Mouse (Mus musculus) thymus, adult 2 months (tissue): Measurements from ENCODE around the gene Arid2. TPM values are rescaled to one million over a fixed set of nuclear protein-coding genes. Genes with fewer than 3 reads are reported as not detected.
A peak's percentile ranks its signal among the peaks of the same experiment; 100 is the strongest.

Experiments
- DNase-seq: peaks from one replicate; pipeline ENCODE4 v3.0.0; 2021
- H3K27ac ChIP-seq: fragments of 200-500 bp; 2 replicates; pipeline ENCODE4 v1.5.1; 2012; ENCODE audit warnings: low read length, control low read depth; ENCODE audit not compliant: control insufficient read depth, insufficient read depth
- H3K27me3 ChIP-seq: fragments of 200-500 bp; 2 replicates; pipeline ENCODE4 v1.6.1; 2012; ENCODE audit warnings: mild to moderate bottlenecking, low read length, moderate library complexity, mixed read lengths; ENCODE audit not compliant: control insufficient read depth, insufficient read depth
- H3K36me3 ChIP-seq: fragments of 200-500 bp; 2 replicates; pipeline ENCODE4 v1.6.1; 2012; ENCODE audit warnings: mild to moderate bottlenecking, low read length, moderate library complexity; ENCODE audit not compliant: control insufficient read depth, insufficient read depth
- H3K4me1 ChIP-seq: fragments of 200-500 bp; replicated peaks from 2 replicates; pipeline ENCODE4 v1.6.1; 2012; ENCODE audit warnings: low read length; ENCODE audit not compliant: control insufficient read depth, insufficient read depth
- H3K4me3 ChIP-seq: fragments of 200-500 bp; 2 replicates; pipeline ENCODE4 v1.5.1; 2012; ENCODE audit warnings: mild to moderate bottlenecking, low read length, control low read depth, moderate library complexity; ENCODE audit not compliant: control insufficient read depth, insufficient read depth
- CTCF ChIP-seq: fragments of 200-500 bp; IDR thresholded peaks from 2 replicates; pipeline ENCODE4 v1.5.1; 2012; ENCODE audit warnings: mild to moderate bottlenecking, control low read depth, low read length, moderate library complexity, borderline replicate concordance; ENCODE audit not compliant: control insufficient read depth, poor library complexity, insufficient read depth; ENCODE audit errors: extremely low read depth
- POLR2A ChIP-seq: fragments of 200-500 bp; IDR thresholded peaks from 2 replicates; pipeline ENCODE4 v1.6.1; 2012; ENCODE audit warnings: mild to moderate bottlenecking, low read length, control low read depth, moderate library complexity; ENCODE audit not compliant: control insufficient read depth, poor library complexity, insufficient read depth; ENCODE audit errors: extremely low read depth
- WGBS: fragments of 180-500 bp; shearing (Covaris S2); methylation state at CpG from one replicate; pipeline ENCODE4 v1.1.7; 2018; 5-methylcytosine and 5-hydroxymethylcytosine counted together
- polyA plus RNA-seq: library from polyadenylated mRNA; depleted of rRNA; stranded (reverse); fragments of >200 nt; gene quantifications from 2 replicates; pipeline ENCODE4 v1.2.3, GENCODE M21; 2012

Arid2 gene
- polyA plus RNA-seq, 1 experiment: 70.8 TPM

- no peak for DNase-seq
- TF ChIP-seq POLR2A (no peak), CTCF (no peak)
- 68% methylated on average over 2 of the region's 2 CpGs for WGBS
- Histone ChIP-seq H3K36me3 (peaks cover 4% of the 10 kb centered on the region), H3K4me1 (peaks cover 20% of the 10 kb centered on the region), H3K27me3 (no peaks in the 10 kb centered on the region), H3K4me3 (no peak overlapping the region), H3K27ac (no peak overlapping the region)
Measured at GRCm38 (mm10) chr15:96275198-96275597, 12.1 kb upstream of the Arid2 start.

- Histone ChIP-seq H3K27me3 (no peaks in the 10 kb centered on the region), H3K4me3 (no peak overlapping the region), H3K4me1 (peaks cover 22% of the 10 kb centered on the region), H3K27ac (no peak overlapping the region), H3K36me3 (peaks cover 4% of the 10 kb centered on the region)
- TF ChIP-seq POLR2A (no peak), CTCF (no peak)
- DNase-seq: no peak
- WGBS: 94% methylated on average over 9 of the region's 9 CpGs
Measured at GRCm38 (mm10) chr15:96275810-96276493, 11.4 kb upstream of the Arid2 start.

GRCm38 (mm10) chr15:96277061-96277460 lies 10.3 kb upstream of the Arid2 start:
- Histone ChIP-seq H3K4me3 (no peak overlapping the region), H3K36me3 (peaks cover 4% of the 10 kb centered on the region), H3K27ac (no peak overlapping the region), H3K27me3 (no peaks in the 10 kb centered on the region), H3K4me1 (peaks cover 28% of the 10 kb centered on the region)
- WGBS: 76% methylated on average over 4 of the region's 4 CpGs
- DNase-seq: no peak
- TF ChIP-seq CTCF (no peak), POLR2A (no peak)

GRCm38 (mm10) chr15:96281236-96281635 lies 6.1 kb upstream of the Arid2 start:
- H3K27ac ChIP-seq: no peak overlapping the region
- no peak for TF ChIP-seq POLR2A
- TF ChIP-seq CTCF: no peak
- H3K4me3 ChIP-seq: no peak overlapping the region
- peaks cover 19% of the 10 kb centered on the region for H3K4me1 ChIP-seq
- DNase-seq: no peak
- 85% methylated on average over 5 of the region's 5 CpGs for WGBS
- no peaks in the 10 kb centered on the region for H3K27me3 ChIP-seq
- H3K36me3 ChIP-seq: peaks cover 4% of the 10 kb centered on the region

- DNase-seq: no peak
- TF ChIP-seq CTCF: no peak
- TF ChIP-seq POLR2A: no peak
- H3K4me1 ChIP-seq: peaks cover 11% of the 10 kb centered on the region
- 55% methylated on average over 8 of the region's 8 CpGs for WGBS
- peaks cover 4% of the 10 kb centered on the region for H3K36me3 ChIP-seq
- no peak overlapping the region for H3K4me3 ChIP-seq
- H3K27me3 ChIP-seq: no peaks in the 10 kb centered on the region
- H3K27ac ChIP-seq: no peak overlapping the region
Measured at GRCm38 (mm10) chr15:96283141-96283540, 4.2 kb upstream of the Arid2 start.

- peak; percentile 54 for DNase-seq
- Histone ChIP-seq H3K36me3 (no peaks in the 10 kb centered on the region), H3K27ac (peak overlapping the region; percentile 93), H3K27me3 (no peaks in the 10 kb centered on the region), H3K4me3 (peak overlapping the region; percentile 41), H3K4me1 (peaks cover 11% of the 10 kb centered on the region)
- WGBS: 2% methylated on average over 11 of the region's 11 CpGs
- TF ChIP-seq CTCF (no peak), POLR2A (no peak)
Measured at GRCm38 (mm10) chr15:96283920-96284431, 3.3 kb upstream of the Arid2 start.
